Mouse (Mus musculus): ENCODE data around the gene Rnft2. TPM values are rescaled to one million over a fixed set of nuclear protein-coding genes. Genes with fewer than 3 reads are reported as not detected.

Gene Rnft2
- polyA plus RNA-seq (2012; rRNA removed) = 1.5 and 2.1 TPM in 2 replicates

DNA sequence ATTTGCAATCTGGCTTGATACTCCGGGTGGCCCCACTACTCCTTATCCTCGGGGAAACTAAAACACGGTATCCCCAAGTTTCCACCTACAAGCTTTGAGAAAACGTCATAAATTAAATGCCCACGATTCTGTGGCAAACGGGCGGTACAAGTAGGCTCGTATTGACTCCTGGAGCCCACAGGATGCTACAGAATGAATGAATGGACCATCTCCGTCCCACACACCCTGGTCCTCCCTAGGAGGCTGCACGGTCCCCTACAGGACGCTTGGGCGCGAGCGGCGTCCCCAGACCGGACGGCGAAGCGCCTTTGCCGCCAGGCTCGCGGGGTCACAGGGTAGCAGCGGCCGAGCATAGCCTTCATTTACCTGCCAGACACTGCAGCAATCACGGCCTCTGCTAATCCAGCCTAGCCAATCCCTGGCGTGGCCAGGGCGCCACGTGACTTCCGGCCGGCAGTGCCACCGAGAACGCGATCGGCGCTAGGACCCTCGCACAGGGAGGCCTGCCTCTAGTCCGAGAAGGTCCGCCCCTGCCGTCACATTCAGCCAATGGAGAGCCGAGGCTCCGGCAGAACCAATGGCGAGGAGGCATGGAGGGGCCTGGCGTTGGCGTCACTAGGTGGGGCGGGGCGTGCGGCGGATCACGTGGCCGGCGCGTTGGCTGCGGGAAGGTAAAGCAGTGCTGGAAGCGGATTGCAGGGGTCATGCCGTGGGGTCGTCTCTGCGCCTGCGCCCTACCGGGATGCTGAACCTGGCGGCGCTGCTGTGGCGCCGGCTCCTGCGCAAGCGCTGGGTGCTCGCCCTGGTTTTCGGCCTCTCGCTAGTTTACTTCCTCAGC, at the start of gene Rnft2, which contains the start of gene 2410131K14Rik:
TSS of gene Rnft2 (minus strand) at position 511 of the 838 bp plus-strand sequence.
TSS of gene 2410131K14Rik (plus strand) at position 622 of the 838 bp plus-strand sequence.

DNA sequence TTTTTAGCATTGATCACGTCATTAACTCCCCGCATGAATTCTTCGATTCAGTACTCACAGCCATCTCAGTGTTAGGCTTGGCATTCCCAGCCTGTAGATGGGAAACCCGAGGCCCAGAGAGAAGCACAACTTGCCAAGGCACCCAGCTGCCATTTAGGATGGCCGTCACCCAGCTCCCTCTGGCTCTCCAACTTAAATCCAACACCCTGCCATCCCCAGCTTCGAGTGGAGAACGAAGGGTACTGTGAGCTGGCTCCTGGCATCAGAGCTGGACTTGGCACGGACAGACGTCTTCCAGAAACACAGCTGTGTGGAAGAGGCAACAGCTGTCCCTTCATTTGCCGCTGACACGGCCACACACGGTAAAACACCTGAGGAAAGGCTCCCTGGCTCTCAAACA, 80.3 kb downstream of the Rnft2 start, which contains the start of gene Hrk:
TSS of gene Hrk (plus strand) at position 68 of the 400 bp plus-strand sequence.

DNA sequence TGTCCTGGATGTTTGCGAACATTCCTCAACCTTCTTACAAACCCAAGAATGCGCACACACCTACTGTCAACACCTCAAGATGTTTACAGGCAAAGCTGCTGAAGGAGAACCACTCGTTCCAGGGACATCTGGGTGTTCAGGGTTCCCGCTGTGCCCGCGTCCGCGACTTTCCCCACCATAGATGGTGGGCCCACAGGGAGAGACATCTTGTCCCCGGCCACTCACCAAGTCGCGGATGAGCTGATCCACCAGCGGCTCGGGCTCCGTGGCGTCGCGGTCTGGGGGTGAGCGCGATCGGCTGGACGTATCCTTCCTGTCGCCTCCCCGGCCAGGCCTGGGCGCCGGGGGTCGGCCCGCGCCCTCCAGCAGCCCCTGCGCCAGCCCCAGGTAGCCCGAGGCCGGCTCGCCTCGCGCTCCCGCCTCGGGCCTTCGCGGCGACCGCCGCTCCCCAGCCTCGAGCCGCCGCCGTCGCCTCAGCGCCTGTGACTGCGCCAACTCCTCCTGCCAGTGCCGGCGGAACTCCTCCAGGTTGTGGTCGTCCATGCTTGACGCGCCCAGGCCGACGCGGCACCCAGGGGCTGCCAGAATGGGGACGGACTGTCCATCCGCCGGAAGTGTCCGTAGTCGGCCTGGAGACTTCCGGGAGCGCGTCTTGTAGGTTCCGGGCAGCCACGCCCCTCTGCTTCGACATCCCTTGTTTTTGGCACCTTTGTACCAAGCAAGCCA, 89.9 kb downstream of the Rnft2 start, which contains the start of gene Fbxw8:
TSS of gene Fbxw8 (minus strand) at position 626 of the 726 bp plus-strand sequence.

Other genes with a start within 250 kb of the Rnft2 start
- gene Tesc, start 217.4 kb downstream of the Rnft2 start, polyA plus RNA-seq (2012; rRNA removed) = 10.0 and 19.8 TPM in 2 replicates
- 36.8 and 41.9 TPM in 2 replicates for gene Fbxw8, start 89.7 kb downstream of the Rnft2 start, polyA plus RNA-seq (2012; rRNA removed)
- not detected in 2 replicates for gene Hrk, start 80.5 kb downstream of the Rnft2 start, polyA plus RNA-seq (2012; rRNA removed)
- gene 2410131K14Rik, start 111 bp upstream of the Rnft2 start, polyA plus RNA-seq (2012; rRNA removed) = 5.3 and 5.7 TPM in 2 replicates